Mouse (Mus musculus) c-Kit-negative CD71-positive TER-119-positive erythroid progenitor cells, embryonic 14.5 days (primary cell): ENCODE measurements around the gene BC030867.
"Not testable (repeated sequence)": the region's sequence is repeated elsewhere in the genome, so short reads cannot be mapped to it uniquely, and the experiment has no call there.

ENCODE experiments used
- DNase-seq: peaks from one replicate; pipeline ENCODE4 v3.0.0-alpha.2; 2013; ENCODE audit warnings: low read depth, low spot score

The BC030867 gene

DNA sequence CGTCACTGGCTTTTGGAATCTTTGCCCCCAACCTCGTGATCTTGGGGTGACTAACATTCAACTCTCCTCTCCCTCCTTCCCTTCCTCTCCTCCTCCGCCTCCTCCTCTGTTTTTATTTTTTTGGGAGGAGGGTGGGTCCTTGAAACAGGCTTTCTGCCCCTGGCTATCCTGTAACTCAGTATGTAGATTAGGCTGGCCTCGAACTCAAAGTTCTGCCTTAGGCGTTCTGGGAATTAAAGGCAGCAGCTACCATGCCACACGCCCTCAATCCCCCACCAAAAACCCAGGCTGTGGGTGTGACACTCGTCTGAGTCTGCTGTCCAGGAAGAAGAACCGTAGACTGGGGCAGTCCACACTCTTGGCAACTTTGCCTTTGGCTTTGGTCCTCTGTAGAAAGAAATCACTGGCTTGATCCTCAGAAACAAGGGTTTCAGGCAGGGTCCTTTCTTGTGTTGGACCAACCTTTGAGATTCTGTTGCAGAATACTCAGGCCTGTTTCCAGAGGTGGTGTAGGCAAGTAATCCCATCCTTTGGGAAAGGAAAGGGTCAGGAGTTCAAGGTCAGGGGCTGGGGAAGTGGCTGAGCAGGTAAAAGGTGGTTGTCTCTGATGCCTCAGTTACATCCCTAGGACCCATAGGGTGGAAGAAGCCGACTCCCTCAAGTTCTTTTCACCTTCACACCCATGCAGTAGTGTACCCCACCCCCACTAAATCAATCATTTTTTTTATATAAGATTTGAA is 839 bp downstream of the BC030867 start:
- no peak for DNase-seq

- DNase-seq = no peak
Measured at GRCm38 (mm10) chr11:102257514-102257913, 8.8 kb downstream of the BC030867 start.

GRCm38 (mm10) chr11:102258095-102258494 is 9.4 kb downstream of the BC030867 start:
- no peak for DNase-seq

GRCm38 (mm10) chr11:102258521-102258920 is 9.8 kb downstream of the BC030867 start:
- DNase-seq = no peak

DNA sequence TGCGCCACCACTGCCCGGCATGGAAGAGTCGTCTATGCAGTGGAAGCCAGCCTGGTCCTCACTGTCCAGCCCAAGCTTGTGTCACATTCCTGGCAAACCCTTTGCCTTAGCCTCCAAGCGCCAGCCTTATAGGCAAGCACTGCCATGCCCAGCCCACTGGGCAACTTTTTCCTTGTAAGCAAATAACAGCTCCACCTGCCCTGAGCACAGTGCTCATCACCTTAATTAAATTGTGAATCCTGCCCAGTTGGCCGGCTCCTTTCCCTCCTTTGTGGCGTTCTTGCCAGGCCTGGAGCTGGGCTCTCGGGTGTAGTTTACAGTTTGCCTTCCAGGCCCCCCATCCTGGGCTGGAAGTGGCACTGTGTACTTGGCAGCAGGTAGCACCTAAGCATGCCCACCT is 14.5 kb downstream of the BC030867 start:
- no peak for DNase-seq

GRCm38 (mm10) chr11:102265816-102266215 is 17.1 kb downstream of the BC030867 start:
- no peak for DNase-seq

GRCm38 (mm10) chr11:102266631-102267355 is 18.1 kb downstream of the BC030867 start:
- DNase-seq = no peak

DNA sequence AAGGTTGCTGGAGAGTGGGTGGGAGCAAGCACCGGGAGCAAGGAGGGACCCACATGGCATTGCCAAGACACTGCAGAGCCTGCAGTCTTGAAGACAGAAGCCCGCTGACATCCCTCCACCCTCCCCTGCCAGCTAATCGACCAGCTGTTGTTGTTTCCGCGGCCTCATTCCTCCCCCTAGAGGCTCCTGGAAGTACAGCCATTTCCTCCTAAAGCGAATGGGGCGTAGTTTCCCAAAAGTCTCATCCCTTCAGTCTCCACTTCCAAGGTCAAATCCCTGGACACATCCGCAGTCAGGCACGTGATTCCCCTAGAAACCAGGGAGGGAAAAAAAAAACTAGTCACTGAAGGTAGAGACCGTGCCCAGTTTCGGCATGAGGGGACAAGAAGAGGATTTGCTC is 18.8 kb downstream of the BC030867 start:
- DNase-seq = no peak

- DNase-seq = no peak
Measured at GRCm38 (mm10) chr11:102268520-102269244, 20.0 kb downstream of the BC030867 start, which contains the start of gene Asb16. Asb16 (plus strand) TSS chr11:102268743.

DNA sequence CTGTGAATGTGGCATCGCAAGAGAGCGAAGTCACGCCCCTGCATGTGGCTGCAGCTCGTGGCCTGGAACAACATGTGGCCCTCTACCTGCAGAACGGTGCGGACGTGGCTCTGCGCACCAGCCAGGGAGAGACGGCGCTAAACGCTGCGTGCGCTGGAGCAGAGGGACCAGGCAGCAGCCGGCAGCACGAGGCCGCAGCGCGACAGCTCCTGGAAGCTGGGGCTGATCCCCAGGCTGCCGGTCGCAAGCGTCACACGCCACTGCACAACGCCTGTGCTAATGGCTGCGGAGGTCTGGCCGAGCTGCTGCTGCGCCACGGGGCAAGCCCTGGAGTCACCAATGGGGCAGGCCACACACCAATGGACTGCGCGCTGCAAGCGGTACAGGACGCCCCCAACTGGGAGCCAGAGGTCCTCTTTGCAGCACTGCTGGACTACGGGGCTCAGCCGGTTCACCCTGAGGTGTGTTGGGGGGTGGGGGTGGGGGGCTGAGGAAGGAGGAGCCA is 27.8 kb downstream of the BC030867 start:
- DNase-seq = no peak

DNA sequence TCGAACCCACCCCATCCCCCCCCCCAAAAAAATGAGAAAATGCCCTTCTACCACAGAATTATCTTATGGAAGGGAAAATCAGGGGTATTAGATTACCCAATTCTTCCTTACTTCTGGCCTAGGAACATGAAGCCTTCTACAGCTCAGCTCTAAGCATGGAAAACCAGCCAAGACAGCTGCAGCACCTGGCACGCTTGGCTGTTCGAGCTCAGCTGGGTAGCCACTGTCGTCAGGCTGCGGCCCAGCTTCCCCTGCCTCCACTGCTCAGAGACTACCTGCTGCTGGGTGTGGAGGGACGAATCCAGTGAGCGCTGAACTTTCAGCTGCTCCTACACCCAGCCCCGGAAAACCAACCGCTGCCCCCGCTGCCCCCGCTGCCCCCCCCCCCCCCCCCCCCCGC is 29.1 kb downstream of the BC030867 start:
- no peak for DNase-seq

- DNase-seq = no peak
Measured at GRCm38 (mm10) chr11:102279595-102279994, 30.9 kb downstream of the BC030867 start.

GRCm38 (mm10) chr11:102280267-102280666 is 31.6 kb downstream of the BC030867 start:
- not testable (repeated sequence) for DNase-seq

DNA sequence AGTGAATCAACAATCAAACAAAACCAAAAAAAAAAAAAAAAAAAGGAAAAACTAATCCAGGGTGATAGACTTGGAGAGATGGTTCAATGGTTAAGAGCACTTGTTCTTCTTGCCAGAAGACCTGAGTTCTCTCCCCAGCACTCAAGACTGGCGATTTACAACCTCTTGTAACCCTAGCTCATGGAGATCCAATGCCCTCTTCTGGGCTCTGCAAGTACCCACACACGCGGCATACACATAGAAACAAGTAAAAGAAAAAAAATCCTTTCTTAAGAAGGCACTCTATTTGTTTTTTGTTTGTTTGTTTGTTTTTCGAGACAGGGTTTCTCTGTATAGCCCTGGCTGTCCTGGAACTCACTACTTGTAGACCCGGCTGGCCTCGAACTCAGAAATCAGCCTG is 35.2 kb downstream of the BC030867 start:
- DNase-seq = no peak

DNA sequence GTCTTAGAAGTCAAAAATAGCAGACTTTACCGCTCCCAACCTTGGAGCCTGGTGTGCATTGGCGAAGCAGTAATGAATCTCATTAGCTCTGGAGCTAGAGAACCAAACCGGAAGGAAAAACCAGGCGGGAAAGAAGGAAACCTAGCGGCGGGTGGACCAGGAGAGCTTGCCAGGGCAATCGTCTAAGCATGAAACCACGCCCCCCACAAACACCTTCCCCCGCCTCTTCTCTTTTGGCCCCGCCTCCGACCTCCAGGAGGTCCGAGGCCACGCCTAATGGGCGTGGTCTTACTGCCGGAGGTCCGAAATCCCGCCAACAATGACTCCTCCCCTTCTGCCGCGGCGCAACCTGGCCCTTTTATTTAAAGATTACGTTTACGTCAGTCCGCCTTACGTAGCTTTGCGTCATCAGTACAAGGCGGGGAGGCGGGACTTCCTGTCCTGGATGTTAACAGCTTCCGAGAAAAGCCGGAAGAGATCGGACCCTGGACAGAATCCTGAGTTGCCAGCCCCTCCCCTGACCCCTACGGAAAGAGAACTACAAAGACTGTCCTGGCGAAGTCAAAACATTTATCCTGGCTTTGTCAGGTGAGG is 35.9 kb downstream of the BC030867 start, which contains the start of gene Tmub2:
Gene Tmub2 (plus strand): TSS at position 431 of the 594 bp plus-strand sequence.
- peak; percentile 99 for DNase-seq

- DNase-seq = no peak
Measured at GRCm38 (mm10) chr11:102285095-102285834, 36.6 kb downstream of the BC030867 start.

GRCm38 (mm10) chr11:102287485-102287884 is 38.8 kb downstream of the BC030867 start:
- DNase-seq = no peak

DNA sequence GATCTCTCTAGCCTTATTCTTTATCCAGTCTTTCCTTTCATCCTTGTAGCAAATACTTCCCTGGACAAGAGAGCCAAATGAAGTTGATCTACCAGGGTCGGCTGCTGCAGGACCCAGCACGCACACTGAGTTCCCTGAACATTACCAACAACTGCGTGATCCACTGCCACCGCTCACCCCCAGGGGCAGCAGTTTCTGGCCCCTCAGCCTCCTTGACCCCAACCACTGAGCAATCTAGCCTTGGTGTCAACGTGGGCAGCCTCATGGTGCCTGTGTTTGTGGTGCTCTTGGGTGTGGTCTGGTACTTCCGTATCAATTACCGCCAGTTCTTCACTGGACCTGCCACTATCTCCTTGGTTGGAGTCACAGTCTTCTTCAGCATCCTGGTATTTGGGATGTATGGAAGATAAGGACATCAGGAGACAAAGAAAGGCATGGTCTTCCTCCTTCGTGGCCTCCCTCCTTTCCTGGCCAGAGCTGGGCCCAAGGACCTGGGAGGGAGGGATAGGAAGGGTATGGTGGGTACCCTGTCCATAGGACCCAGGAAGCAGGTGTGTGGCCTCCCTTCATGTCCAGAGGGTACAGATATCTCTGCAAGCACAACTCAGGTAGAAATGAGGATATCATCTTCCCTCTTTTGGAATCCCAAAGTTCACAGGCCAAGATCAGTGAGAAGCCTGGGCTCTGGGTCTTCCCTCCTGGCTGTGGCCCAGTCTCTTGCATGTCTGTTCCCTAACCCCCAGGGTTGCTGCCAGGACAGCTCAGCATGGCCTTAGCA is 39.5 kb downstream of the BC030867 start:
- DNase-seq = no peak

GRCm38 (mm10) chr11:102288913-102289312 is 40.2 kb downstream of the BC030867 start:
- DNase-seq = no peak

DNA sequence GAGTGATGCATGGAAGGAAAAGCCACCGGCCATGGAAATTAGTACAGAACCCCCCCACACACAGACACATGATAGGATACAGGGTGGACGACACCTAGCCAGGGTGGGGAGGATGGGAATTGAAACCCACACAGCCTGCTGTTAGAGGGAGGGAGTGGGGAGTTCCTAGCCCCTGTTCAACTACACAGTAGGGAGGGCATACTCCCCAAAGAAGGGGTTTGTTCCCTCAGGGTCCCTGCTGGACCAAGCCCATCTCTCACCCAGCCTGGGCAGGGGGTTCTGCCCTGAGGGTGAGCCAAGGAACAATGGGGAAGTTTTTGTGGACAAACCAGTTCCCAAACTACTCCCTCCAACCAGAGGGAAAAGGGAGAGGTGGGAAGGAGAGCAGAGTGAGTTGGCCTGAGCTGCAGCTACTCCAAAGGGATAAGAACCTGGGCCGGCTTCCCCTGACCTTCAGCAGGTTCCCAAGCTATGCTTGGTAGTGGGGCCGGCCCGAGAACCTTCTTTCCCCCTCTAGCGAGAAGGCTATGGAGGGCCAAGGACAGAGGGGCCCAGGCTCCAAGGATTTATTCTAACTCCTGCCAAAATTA is 40.9 kb downstream of the BC030867 start:
- DNase-seq = no peak
